ENCODE assay signal across 8 mouse cellular contexts in the genomic region with DNA sequence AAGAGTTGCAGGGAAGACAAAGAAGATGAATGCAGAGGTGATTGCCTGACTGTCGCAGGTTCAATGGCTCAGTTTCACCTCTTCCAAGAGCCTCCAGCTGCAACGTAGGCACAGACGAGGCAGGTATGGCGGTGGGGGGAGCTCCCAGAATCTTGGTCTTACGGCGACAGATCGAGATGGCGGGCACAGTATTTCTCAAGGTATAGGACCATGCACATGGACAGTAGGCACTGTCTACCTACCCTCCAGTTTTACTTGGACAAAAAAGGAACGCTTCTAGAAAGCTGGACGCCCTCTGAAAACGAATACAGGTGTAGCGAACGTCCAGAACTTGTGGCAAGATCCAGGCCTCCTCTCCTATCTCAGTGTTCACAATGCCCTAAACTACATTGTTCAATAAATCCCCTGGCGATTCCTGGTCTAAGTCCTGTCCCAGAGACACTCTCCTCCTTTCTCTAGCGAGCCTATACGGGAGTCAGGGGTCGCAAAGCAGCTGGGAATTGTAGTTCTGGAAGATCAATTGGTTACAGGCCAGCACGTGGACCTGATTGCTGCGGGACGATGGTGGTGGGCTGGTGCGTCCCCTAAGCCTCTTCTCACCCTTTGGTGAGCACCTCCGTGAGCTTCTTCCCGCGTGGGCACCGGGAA. TPM values are rescaled to one million over a fixed set of nuclear protein-coding genes. Genes with fewer than 3 reads are reported as not detected.
DNase-seq lines count a peak whose midpoint lies in the region; ATAC-seq and TF ChIP-seq lines count a peak whose summit lies in the region.

No protein-coding gene starts in this region.

- peaks cover 17% of the 10 kb centered on the region for H3K79me2 ChIP-seq in MEL (ENCODE audit: control insufficient read depth, insufficient read depth, low read length, poor library complexity)

- peak in 1 of 2 experiments; percentile 9; a peak in 1 of 4 replicates for TF ChIP-seq POLR2A in MEL (IDR thresholded peaks at IDR 0.05; ENCODE audit: control insufficient read depth in 1 of 2, insufficient read depth in 1 of 2, low read depth in 1 of 2, low read length in 2 of 2, poor library complexity in 1 of 2)

- DNase-seq in gastrocnemius, adult 18-20 months (ENCODE audit: low spot score), result peak; percentile 85
- DNase-seq in gastrocnemius, postnatal 25 days, result no peak
- DNase-seq in MEL (ENCODE audit: low read depth, low spot score), result peak; percentile 92
- DNase-seq in embryonic facial prominence, embryonic 11.5 days (ENCODE audit: low spot score), result peak; percentile 91
- peak; percentile 87 for DNase-seq in hindbrain, embryonic 11.5 days (ENCODE audit: low spot score)
- DNase-seq in limb, embryonic 10.5 days (ENCODE audit: low spot score), result no peak
- peak; percentile 86 for DNase-seq in mesoderm, embryonic 11.5 days (ENCODE audit: low read depth, low spot score)

- no peaks in the 10 kb centered on the region for H3K27me3 ChIP-seq in MEL (ENCODE audit: control insufficient read depth in 1 of 2, insufficient read depth in 2 of 2, low read length in 2 of 2)
- no peaks in the 10 kb centered on the region for H3K27me3 ChIP-seq in embryonic facial prominence, embryonic 11.5 days (ENCODE audit: control insufficient read depth, insufficient read depth, low read length)
- H3K27me3 ChIP-seq in hindbrain, embryonic 11.5 days (ENCODE audit: control insufficient read depth, insufficient read depth, low read length), result no peaks in the 10 kb centered on the region; the same call in 1 of the 2 replicates
- no peaks in the 10 kb centered on the region for H3K27me3 ChIP-seq in limb, embryonic 10.5 days (ENCODE audit: low read depth, poor library complexity, severe bottlenecking)
- H3K27me3 ChIP-seq in stomach, embryonic 15.5 days (replicated peaks), result no peaks in the 10 kb centered on the region

- H3K27ac ChIP-seq in MEL (ENCODE audit: control insufficient read depth, low read depth, low read length), result peak overlapping the region; percentile 61
- H3K27ac ChIP-seq in embryonic facial prominence, embryonic 11.5 days (replicated peaks; ENCODE audit: low read depth, low read length), result no peak overlapping the region
- H3K27ac ChIP-seq in hindbrain, embryonic 11.5 days (ENCODE audit: low read depth, low read length), result peak overlapping the region; percentile 59; the same call in 1 of the 2 replicates
- H3K27ac ChIP-seq in limb, embryonic 10.5 days, result peak overlapping the region; percentile 90
- H3K27ac ChIP-seq in stomach, embryonic 15.5 days, result peak overlapping the region; percentile 79

- H3K9ac ChIP-seq in MEL (ENCODE audit: control insufficient read depth, low read depth, low read length, poor library complexity, severe bottlenecking), result peak overlapping the region; percentile 78
- H3K9ac ChIP-seq in embryonic facial prominence, embryonic 11.5 days (replicated peaks; ENCODE audit: low read length), result peak overlapping the region; percentile 64
- H3K9ac ChIP-seq in hindbrain, embryonic 11.5 days (ENCODE audit: low read depth, low read length), result peak overlapping the region; percentile 70
- peak overlapping the region; percentile 38; the same call in 1 of the 2 replicates for H3K9ac ChIP-seq in stomach, embryonic 15.5 days

- H3K9me3 ChIP-seq in MEL (replicated peaks; ENCODE audit: insufficient read depth, low read length), result no peaks in the 10 kb centered on the region
- H3K9me3 ChIP-seq in embryonic facial prominence, embryonic 11.5 days (replicated peaks; ENCODE audit: control insufficient read depth, low read length), result no peaks in the 10 kb centered on the region
- no peaks in the 10 kb centered on the region for H3K9me3 ChIP-seq in hindbrain, embryonic 11.5 days (ENCODE audit: control insufficient read depth, low read length)
- no peaks in the 10 kb centered on the region for H3K9me3 ChIP-seq in limb, embryonic 10.5 days (replicated peaks)
- no peaks in the 10 kb centered on the region for H3K9me3 ChIP-seq in stomach, embryonic 15.5 days

- peaks cover 0 to 8% of the 10 kb centered on the region in 2 experiments; a peak in 3 of 4 replicates for H3K36me3 ChIP-seq in MEL (ENCODE audit: control insufficient read depth in 1 of 2, insufficient read depth in 2 of 2, low read length in 2 of 2)
- peaks cover 6% of the 10 kb centered on the region; the same call in 1 of the 2 replicates for H3K36me3 ChIP-seq in embryonic facial prominence, embryonic 11.5 days (replicated peaks; ENCODE audit: control insufficient read depth, insufficient read depth, low read depth, low read length)
- H3K36me3 ChIP-seq in hindbrain, embryonic 11.5 days (ENCODE audit: control insufficient read depth, insufficient read depth, low read length), result peaks cover 6% of the 10 kb centered on the region; the same call in 1 of the 2 replicates
- H3K36me3 ChIP-seq in limb, embryonic 10.5 days, result peaks cover 37% of the 10 kb centered on the region
- H3K36me3 ChIP-seq in stomach, embryonic 15.5 days, result peaks cover 25% of the 10 kb centered on the region

- H3K4me2 ChIP-seq in embryonic facial prominence, embryonic 11.5 days (ENCODE audit: low read depth, low read length), result peak overlapping the region; percentile 52
- peak overlapping the region; percentile 57 for H3K4me2 ChIP-seq in hindbrain, embryonic 11.5 days (replicated peaks; ENCODE audit: low read depth, low read length)
- peak overlapping the region; percentile 72 for H3K4me2 ChIP-seq in stomach, embryonic 15.5 days

- peak; percentile 9 to 13; a peak in 1 of 4 replicates for TF ChIP-seq EP300 in MEL (IDR thresholded peaks at IDR 0.05; ENCODE audit: low read depth in 1 of 2, low read length in 2 of 2)

- no peak for TF ChIP-seq RAD21 in MEL (IDR thresholded peaks at IDR 0.05; ENCODE audit: low read depth, low read length)

- H3K4me3 ChIP-seq in MEL (ENCODE audit: control insufficient read depth in 1 of 2, insufficient read depth in 1 of 2, low read depth in 2 of 2, low read length in 2 of 2), result peak overlapping the region; percentile 72 to 86
- peak overlapping the region; percentile 79 for H3K4me3 ChIP-seq in embryonic facial prominence, embryonic 11.5 days (ENCODE audit: low read depth, low read length)
- peak overlapping the region; percentile 67 for H3K4me3 ChIP-seq in hindbrain, embryonic 11.5 days (ENCODE audit: low read depth, low read length)
- H3K4me3 ChIP-seq in limb, embryonic 10.5 days, result peak overlapping the region; percentile 85
- peak overlapping the region; percentile 78 for H3K4me3 ChIP-seq in stomach, embryonic 15.5 days (replicated peaks)

- peak; percentile 89 for ATAC-seq in embryonic facial prominence, embryonic 11.5 days (replicated peaks; ENCODE audit: insufficient number of reproducible peaks, low FRiP score, low TSS enrichment, low read depth)
- ATAC-seq in hindbrain, embryonic 11.5 days (ENCODE audit: low FRiP score), result peak; percentile 95
- ATAC-seq in stomach, embryonic 15.5 days (ENCODE audit: insufficient read depth, low FRiP score, low read depth), result peak; percentile 92

- peaks cover 0 to 11% of the 10 kb centered on the region in 2 experiments; a peak in 2 of 4 replicates for H3K4me1 ChIP-seq in MEL (ENCODE audit: control insufficient read depth in 1 of 2, insufficient read depth in 2 of 2, low read length in 2 of 2)
- H3K4me1 ChIP-seq in embryonic facial prominence, embryonic 11.5 days (ENCODE audit: control insufficient read depth, insufficient read depth, low read length), result peaks cover 2% of the 10 kb centered on the region; the same call in 1 of the 2 replicates
- H3K4me1 ChIP-seq in hindbrain, embryonic 11.5 days (replicated peaks; ENCODE audit: control insufficient read depth, insufficient read depth, low read length), result peaks cover 6% of the 10 kb centered on the region; the same call in 1 of the 2 replicates
- H3K4me1 ChIP-seq in limb, embryonic 10.5 days, result peaks cover 6% of the 10 kb centered on the region
- H3K4me1 ChIP-seq in stomach, embryonic 15.5 days, result peaks cover 6% of the 10 kb centered on the region

- TF ChIP-seq CTCF in MEL (IDR thresholded peaks at IDR 0.05 in 2 of 3, conservative IDR thresholded peaks at IDR 0.05 in 1 of 3; ENCODE audit: control insufficient read depth in 1 of 3, insufficient read depth in 1 of 3, low read depth in 2 of 3, low read length in 3 of 3, poor library complexity in 1 of 3, severe bottlenecking in 1 of 3), result no peak; a peak in 1 of 6 replicates

- WGBS in embryonic facial prominence, embryonic 11.5 days, result 4% methylated on average over 25 of the region's 25 CpGs
- WGBS in hindbrain, embryonic 11.5 days, result 4% methylated on average over 25 of the region's 25 CpGs
- 4% methylated on average over 25 of the region's 25 CpGs for WGBS in limb, embryonic 10.5 days
- 2% methylated on average over 25 of the region's 25 CpGs for WGBS in stomach, embryonic 15.5 days

RNA-seq across cellular contexts. Expression of gene Clpp, which starts 0.5 kb away (rescaled TPM):
- total RNA-seq in gastrocnemius, adult 18-20 months (2021), result 10 to 100 TPM; 36.9 to 38.3 TPM
- total RNA-seq in gastrocnemius, postnatal 25 days (2021), result 10 to 100 TPM; 29.8 to 31.3 TPM
- total RNA-seq in MEL (2012; rRNA removed), result 177 TPM in 2 replicates
- polyA plus RNA-seq in MEL (2012; ENCODE audit: insufficient read depth in 1 of 2, insufficient read length in 2 of 2, low read depth in 1 of 2, low replicate concordance in 2 of 2, missing spikeins in 1 of 2), result 100 to 1,000 TPM in 1 of 2 experiments, not detected in 1; 178 TPM
- 148 and 159 TPM in 2 replicates for polyA plus RNA-seq in embryonic facial prominence, embryonic 11.5 days (2014; fragmentation: Nextera tagmentation; extraction: Ambion mirVana)
- polyA plus RNA-seq in hindbrain, embryonic 11.5 days (2014; fragmentation: Nextera tagmentation; extraction: Ambion mirVana), result 146 and 152 TPM in 2 replicates
- 189 and 200 TPM in 2 replicates for polyA plus RNA-seq in limb, embryonic 10.5 days (2016; fragmentation: Nextera tagmentation; extraction: Ambion mirVana)
- polyA plus RNA-seq in stomach, embryonic 15.5 days (2015; fragmentation: Nextera tagmentation; extraction: Ambion mirVana), result 144 and 147 TPM in 2 replicates

RNA-seq across cellular contexts. Expression of gene Alkbh7, which starts 7.5 kb away (rescaled TPM):
- total RNA-seq in gastrocnemius, adult 18-20 months (2021), result 10 to 100 TPM; 26.9 to 27.9 TPM
- total RNA-seq in gastrocnemius, postnatal 25 days (2021), result 10 to 100 TPM; 24.4 to 28.3 TPM
- total RNA-seq in MEL (2012; rRNA removed), result 22.5 and 26.4 TPM in 2 replicates
- polyA plus RNA-seq in MEL (2012; ENCODE audit: insufficient read depth in 1 of 2, insufficient read length in 2 of 2, low read depth in 1 of 2, low replicate concordance in 2 of 2, missing spikeins in 1 of 2), result 10 to 100 TPM in 1 of 2 experiments, not detected in 1; 18.9 TPM
- 39.5 and 40.2 TPM in 2 replicates for polyA plus RNA-seq in embryonic facial prominence, embryonic 11.5 days (2014; fragmentation: Nextera tagmentation; extraction: Ambion mirVana)
- 32.4 and 33.0 TPM in 2 replicates for polyA plus RNA-seq in hindbrain, embryonic 11.5 days (2014; fragmentation: Nextera tagmentation; extraction: Ambion mirVana)
- polyA plus RNA-seq in limb, embryonic 10.5 days (2016; fragmentation: Nextera tagmentation; extraction: Ambion mirVana), result 44.2 and 44.9 TPM in 2 replicates
- polyA plus RNA-seq in stomach, embryonic 15.5 days (2015; fragmentation: Nextera tagmentation; extraction: Ambion mirVana), result 36.6 and 38.9 TPM in 2 replicates

RNA-seq across cellular contexts. Expression of gene Acer1, which starts 7.7 kb away (rescaled TPM):
- total RNA-seq in gastrocnemius, adult 18-20 months (2021), result not detected
- total RNA-seq in gastrocnemius, postnatal 25 days (2021), result not detected
- total RNA-seq in MEL (2012; rRNA removed), result not detected in 2 replicates
- polyA plus RNA-seq in MEL (2012; ENCODE audit: insufficient read depth in 1 of 2, insufficient read length in 2 of 2, low read depth in 1 of 2, low replicate concordance in 2 of 2, missing spikeins in 1 of 2), result under 1 TPM in 1 of 2 experiments, not detected in 1; 0.03 TPM
- polyA plus RNA-seq in embryonic facial prominence, embryonic 11.5 days (2014; fragmentation: Nextera tagmentation; extraction: Ambion mirVana), result not detected in 2 replicates
- not detected in 2 replicates for polyA plus RNA-seq in hindbrain, embryonic 11.5 days (2014; fragmentation: Nextera tagmentation; extraction: Ambion mirVana)
- not detected in 2 replicates for polyA plus RNA-seq in limb, embryonic 10.5 days (2016; fragmentation: Nextera tagmentation; extraction: Ambion mirVana)
- polyA plus RNA-seq in stomach, embryonic 15.5 days (2015; fragmentation: Nextera tagmentation; extraction: Ambion mirVana), result 0.06 and 0.15 TPM in 2 replicates

RNA-seq across cellular contexts. Expression of gene Pspn, which starts 10.2 kb away (rescaled TPM):
- total RNA-seq in gastrocnemius, adult 18-20 months (2021), result not detected
- total RNA-seq in gastrocnemius, postnatal 25 days (2021), result not detected
- not detected in 2 replicates for total RNA-seq in MEL (2012; rRNA removed)
- 1 to 10 TPM in 1 of 2 experiments, not detected in 1; 1.0 TPM for polyA plus RNA-seq in MEL (2012; ENCODE audit: insufficient read depth in 1 of 2, insufficient read length in 2 of 2, low read depth in 1 of 2, low replicate concordance in 2 of 2, missing spikeins in 1 of 2)
- polyA plus RNA-seq in embryonic facial prominence, embryonic 11.5 days (2014; fragmentation: Nextera tagmentation; extraction: Ambion mirVana), result not detected in 2 replicates
- 0.36 TPM in 1 of 2 replicates, not detected in the other for polyA plus RNA-seq in hindbrain, embryonic 11.5 days (2014; fragmentation: Nextera tagmentation; extraction: Ambion mirVana)
- not detected in 2 replicates for polyA plus RNA-seq in limb, embryonic 10.5 days (2016; fragmentation: Nextera tagmentation; extraction: Ambion mirVana)
- 0.32 and 0.43 TPM in 2 replicates for polyA plus RNA-seq in stomach, embryonic 15.5 days (2015; fragmentation: Nextera tagmentation; extraction: Ambion mirVana)

RNA-seq across cellular contexts. Expression of gene Gtf2f1, which starts 21.5 kb away (rescaled TPM):
- total RNA-seq in gastrocnemius, adult 18-20 months (2021), result 10 to 100 TPM; 17.1 to 19.0 TPM
- total RNA-seq in gastrocnemius, postnatal 25 days (2021), result 10 to 100 TPM; 16.1 to 18.7 TPM
- 116 and 145 TPM in 2 replicates for total RNA-seq in MEL (2012; rRNA removed)
- polyA plus RNA-seq in MEL (2012; ENCODE audit: insufficient read depth in 1 of 2, insufficient read length in 2 of 2, low read depth in 1 of 2, low replicate concordance in 2 of 2, missing spikeins in 1 of 2), result 100 to 1,000 TPM in 1 of 2 experiments, not detected in 1; 171 TPM
- 70.1 and 71.1 TPM in 2 replicates for polyA plus RNA-seq in embryonic facial prominence, embryonic 11.5 days (2014; fragmentation: Nextera tagmentation; extraction: Ambion mirVana)
- 65.6 and 76.7 TPM in 2 replicates for polyA plus RNA-seq in hindbrain, embryonic 11.5 days (2014; fragmentation: Nextera tagmentation; extraction: Ambion mirVana)
- polyA plus RNA-seq in limb, embryonic 10.5 days (2016; fragmentation: Nextera tagmentation; extraction: Ambion mirVana), result 76.4 and 80.8 TPM in 2 replicates
- 58.2 and 61.1 TPM in 2 replicates for polyA plus RNA-seq in stomach, embryonic 15.5 days (2015; fragmentation: Nextera tagmentation; extraction: Ambion mirVana)

Comparison
In these comparisons a context has a peak if more than half of its experiments do, and no peak if none do; other contexts are left out.
1. DNase-seq: peak in gastrocnemius, adult 18-20 months (single experiment), MEL (single experiment), embryonic facial prominence, embryonic 11.5 days (single experiment), hindbrain, embryonic 11.5 days (single experiment) and mesoderm, embryonic 11.5 days (single experiment); none in gastrocnemius, postnatal 25 days (single experiment) and limb, embryonic 10.5 days (single experiment).
2. Peak in every context shown above with its lines, with median percentiles within 50 percentile points of each other: H3K4me3 ChIP-seq, H3K9ac ChIP-seq, ATAC-seq and H3K4me2 ChIP-seq.